Mouse (Mus musculus) intestine, embryonic 15.5 days (tissue): ENCODE results near the gene Tex47. TPM values are rescaled to one million over a fixed set of nuclear protein-coding genes. Genes with fewer than 3 reads are reported as not detected.

Experiments used
- ATAC-seq: fragments of 200-750 bp; cut with Nextera tagmentation; 2 replicates; pipeline ENCODE4 v1.8.0; 2017; ENCODE audit warnings: moderate TSS enrichment, moderate library complexity
- H3K27ac ChIP-seq: fragments of 300-500 bp; sonication (generic); 2 replicates; pipeline ENCODE4 v1.5.1; 2015; ENCODE audit warnings: mild to moderate bottlenecking, inconsistent platforms
- H3K27me3 ChIP-seq: fragments of 300-500 bp; sonication (generic); replicated peaks from 2 replicates; pipeline ENCODE4 v1.6.1; 2015; ENCODE audit warnings: inconsistent platforms
- H3K36me3 ChIP-seq: fragments of 300-500 bp; sonication (generic); 2 replicates; pipeline ENCODE4 v1.6.1; 2015; ENCODE audit warnings: inconsistent platforms
- H3K4me1 ChIP-seq: fragments of 300-500 bp; sonication (generic); replicated peaks from 2 replicates; pipeline ENCODE4 v1.6.1; 2015; ENCODE audit warnings: inconsistent platforms
- H3K4me2 ChIP-seq: fragments of 300-500 bp; sonication (generic); replicated peaks from 2 replicates; pipeline ENCODE4 v1.6.1; 2015; ENCODE audit warnings: mild to moderate bottlenecking, inconsistent platforms
- H3K4me3 ChIP-seq: fragments of 300-500 bp; sonication (generic); replicated peaks from 2 replicates; pipeline ENCODE4 v1.5.1; 2015; ENCODE audit warnings: inconsistent platforms
- H3K9ac ChIP-seq: fragments of 300-500 bp; sonication (generic); 2 replicates; pipeline ENCODE4 v1.6.1; 2015; ENCODE audit warnings: inconsistent platforms
- H3K9me3 ChIP-seq: fragments of 300-500 bp; sonication (generic); 2 replicates; pipeline ENCODE4 v1.6.1; 2016; ENCODE audit warnings: inconsistent platforms
- WGBS: fragments of 180-500 bp; shearing (Covaris S2); methylation state at CpG from one replicate; pipeline ENCODE4 v1.1.7; 2015; 5-methylcytosine and 5-hydroxymethylcytosine counted together
- polyA plus RNA-seq: library from polyadenylated mRNA; unstranded; fragments of >200 nt; fragmentation: Nextera tagmentation; extraction: Ambion mirVana; gene quantifications from 2 replicates; pipeline ENCODE4 v1.2.1, GENCODE M21; 2015

Tex47 gene
- 0.10 TPM in 1 of 2 replicates, not detected in the other for polyA plus RNA-seq

GRCm38 (mm10) chr5:7303819-7304218 is at the start of gene Tex47:
Gene Tex47 (plus strand): TSS chr5:7304119.
- H3K4me2 ChIP-seq: no peak within 1 kb of the TSS
- H3K4me1 ChIP-seq: no peaks in the 10 kb centered on the region
- no peak within 1 kb of the TSS for H3K27ac ChIP-seq
- H3K9ac ChIP-seq: no peak within 1 kb of the TSS
- no peaks in the 10 kb centered on the region for H3K27me3 ChIP-seq
- no peak for ATAC-seq
- no peaks in the 10 kb centered on the region for H3K36me3 ChIP-seq
- no peaks in the 10 kb centered on the region for H3K9me3 ChIP-seq
- no peak within 1 kb of the TSS for H3K4me3 ChIP-seq
- WGBS: 76% methylated on average over 1 of the region's 1 CpGs

- Histone ChIP-seq H3K4me2 (no peak overlapping the region), H3K27ac (no peak overlapping the region), H3K9ac (no peak overlapping the region), H3K4me1 (no peaks in the 10 kb centered on the region), H3K27me3 (no peaks in the 10 kb centered on the region), H3K36me3 (no peaks in the 10 kb centered on the region), H3K9me3 (no peaks in the 10 kb centered on the region), H3K4me3 (no peak overlapping the region)
- WGBS: 85% methylated on average over 7 of the region's 7 CpGs
- ATAC-seq: no peak
These were observed 27.1 kb upstream of the Tex47 start for GRCm38 (mm10) chr5:7276659-7277455.

- ATAC-seq: no peak
- no peaks in the 10 kb centered on the region for H3K4me1 ChIP-seq
- no peak overlapping the region for H3K9ac ChIP-seq
- no peaks in the 10 kb centered on the region for H3K9me3 ChIP-seq
- no peak overlapping the region for H3K27ac ChIP-seq
- WGBS: 80% methylated on average over 1 of the region's 1 CpGs
- H3K36me3 ChIP-seq: no peaks in the 10 kb centered on the region
- no peaks in the 10 kb centered on the region for H3K27me3 ChIP-seq
- H3K4me3 ChIP-seq: no peak overlapping the region
- no peak overlapping the region for H3K4me2 ChIP-seq
These were observed 19.6 kb upstream of the Tex47 start for GRCm38 (mm10) chr5:7284336-7284735.

GRCm38 (mm10) chr5:7302969-7303368 is 950 bp upstream of the Tex47 start:
- H3K4me3 ChIP-seq: no peak overlapping the region
- WGBS: 66% methylated on average over 1 of the region's 1 CpGs

GRCm38 (mm10) chr5:7325594-7325993 is 21.7 kb downstream of the Tex47 start:
- no peaks in the 10 kb centered on the region for H3K4me1 ChIP-seq
- H3K27me3 ChIP-seq: no peaks in the 10 kb centered on the region
- no peak overlapping the region for H3K9ac ChIP-seq
- H3K4me3 ChIP-seq: no peak overlapping the region
- no peaks in the 10 kb centered on the region for H3K9me3 ChIP-seq
- H3K36me3 ChIP-seq: no peaks in the 10 kb centered on the region
- 86% methylated on average over 4 of the region's 4 CpGs for WGBS
- no peak overlapping the region for H3K4me2 ChIP-seq
- no peak for ATAC-seq
- H3K27ac ChIP-seq: no peak overlapping the region

More at GRCm38 (mm10) chr5:7302969-7303368, 950 bp upstream of the Tex47 start:
- Histone ChIP-seq H3K4me2 (no peak overlapping the region), H3K9ac (no peak overlapping the region), H3K4me1 (no peaks in the 10 kb centered on the region), H3K9me3 (no peaks in the 10 kb centered on the region), H3K27ac (no peak overlapping the region), H3K27me3 (no peaks in the 10 kb centered on the region), H3K36me3 (no peaks in the 10 kb centered on the region)
- no peak for ATAC-seq

GRCm38 (mm10) chr5:7344145-7345010 is 40.5 kb downstream of the Tex47 start, which contains the start of gene Zfp804b:
Gene Zfp804b (minus strand): TSS chr5:7344756.
- Histone ChIP-seq H3K4me1 (no peaks in the 10 kb centered on the region), H3K4me3 (peak within 1 kb of the TSS; percentile 57), H3K9me3 (no peaks in the 10 kb centered on the region), H3K36me3 (no peaks in the 10 kb centered on the region), H3K27ac (no peak within 1 kb of the TSS), H3K27me3 (no peaks in the 10 kb centered on the region), H3K4me2 (peak within 1 kb of the TSS; percentile 98), H3K9ac (peak within 1 kb of the TSS; percentile 42)
- under 1% methylated on average over 50 of the region's 50 CpGs for WGBS
- ATAC-seq: peak; percentile 97

- WGBS: 1% methylated on average over 11 of the region's 11 CpGs
- Histone ChIP-seq H3K27ac (no peak overlapping the region), H3K9ac (peak overlapping the region; percentile 42), H3K4me1 (no peaks in the 10 kb centered on the region), H3K36me3 (no peaks in the 10 kb centered on the region), H3K4me3 (peak overlapping the region; percentile 57), H3K9me3 (no peaks in the 10 kb centered on the region), H3K4me2 (peak overlapping the region; percentile 98), H3K27me3 (no peaks in the 10 kb centered on the region)
- peak; percentile 56 for ATAC-seq
These were observed 41.1 kb downstream of the Tex47 start for GRCm38 (mm10) chr5:7345011-7345389.

Other genes with a start within 250 kb of the Tex47 start
- gene Zfp804b, start 40.6 kb downstream of the Tex47 start, polyA plus RNA-seq: 0.09 and 0.14 TPM in 2 replicates